Mouse (Mus musculus) embryonic facial prominence, embryonic 10.5 days (tissue): Measurements from ENCODE around the gene Homer1. TPM values are rescaled to one million over a fixed set of nuclear protein-coding genes. Genes with fewer than 3 reads are reported as not detected.

Experiments used
- DNase-seq: peaks from one replicate; pipeline ENCODE4 v3.0.0-alpha.2; 2017; ENCODE audit warnings: low spot score
- H3K27ac ChIP-seq: fragments of 300-500 bp; sonication (generic); replicated peaks from 2 replicates; pipeline ENCODE4 v1.5.1; 2016; ENCODE audit warnings: mild to moderate bottlenecking
- H3K27me3 ChIP-seq: fragments of 300-500 bp; sonication (generic); replicated peaks from 2 replicates; pipeline ENCODE4 v1.6.1; 2016; ENCODE audit warnings: low read depth, mild to moderate bottlenecking; ENCODE audit not compliant: poor library complexity, severe bottlenecking
- H3K36me3 ChIP-seq: fragments of 300-500 bp; sonication (generic); replicated peaks from 2 replicates; pipeline ENCODE4 v1.6.1; 2016; ENCODE audit warnings: mild to moderate bottlenecking, moderate library complexity
- H3K4me1 ChIP-seq: fragments of 300-500 bp; sonication (generic); 2 replicates; pipeline ENCODE4 v1.6.1; 2016
- H3K4me3 ChIP-seq: fragments of 300-500 bp; sonication (generic); 2 replicates; pipeline ENCODE4 v1.5.1; 2016; ENCODE audit warnings: mild to moderate bottlenecking, moderate library complexity
- H3K9me3 ChIP-seq: fragments of 300-500 bp; sonication (generic); 2 replicates; pipeline ENCODE4 v1.6.1; 2016; ENCODE audit warnings: mild to moderate bottlenecking
- WGBS: fragments of 180-500 bp; shearing (Covaris S2); methylation state at CpG from one replicate; pipeline ENCODE4 v1.1.7; 2016; 5-methylcytosine and 5-hydroxymethylcytosine counted together
- polyA plus RNA-seq: library from polyadenylated mRNA; unstranded; fragments of >200 nt; fragmentation: Nextera tagmentation; extraction: Ambion mirVana; gene quantifications from 2 replicates; pipeline ENCODE4 v1.2.1, GENCODE M21; 2016

Homer1 gene
- polyA plus RNA-seq, 1 experiment from 2014 or later: 8.6 TPM

DNA sequence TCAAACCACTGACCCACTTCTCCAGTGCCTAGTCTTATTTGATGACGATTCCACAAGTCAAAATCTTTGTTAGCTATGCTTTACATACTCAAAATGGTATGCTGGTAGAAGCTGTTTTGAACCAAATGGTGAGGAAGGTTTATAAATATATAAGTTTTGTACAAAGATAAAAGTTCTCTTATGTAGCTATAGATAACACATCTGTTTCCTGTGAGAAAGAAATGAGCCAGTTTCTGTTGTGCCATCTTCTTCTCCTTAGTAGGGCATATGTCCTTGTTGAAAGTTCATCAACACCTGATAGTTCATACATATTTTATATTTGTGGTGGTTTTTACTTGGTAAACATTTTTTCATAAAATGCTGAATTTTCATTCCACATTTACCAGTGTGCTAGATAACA is 45.0 kb downstream of the Homer1 start:
- no peak overlapping the region for H3K4me3 ChIP-seq
- H3K27me3 ChIP-seq: no peaks in the 10 kb centered on the region
- WGBS: 95% methylated on average over 1 of the region's 1 CpGs
- H3K9me3 ChIP-seq: no peaks in the 10 kb centered on the region
- peaks cover 22% of the 10 kb centered on the region for H3K36me3 ChIP-seq
- H3K27ac ChIP-seq: no peak overlapping the region
- no peaks in the 10 kb centered on the region for H3K4me1 ChIP-seq
- DNase-seq: no peak

DNA sequence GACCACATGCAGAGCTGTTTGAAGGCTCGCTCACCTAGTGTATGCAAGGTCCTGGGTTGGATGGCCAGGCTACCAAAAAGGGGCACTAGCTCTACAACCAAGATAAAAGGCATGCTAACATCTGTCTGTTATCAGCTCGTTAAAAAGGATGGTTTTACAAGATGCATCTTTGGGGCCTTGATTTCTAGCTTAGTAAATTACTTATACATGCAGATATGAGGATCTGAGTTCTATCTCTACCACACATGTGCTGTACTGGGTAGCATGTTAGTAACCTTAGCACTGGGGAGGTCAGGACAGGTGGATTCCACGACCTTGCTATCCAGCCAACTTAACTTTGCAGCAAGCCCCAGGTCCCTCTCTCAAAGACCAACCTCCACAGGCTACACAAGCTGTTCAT is 46.4 kb downstream of the Homer1 start:
- DNase-seq: no peak
- H3K27ac ChIP-seq: no peak overlapping the region
- H3K4me1 ChIP-seq: no peaks in the 10 kb centered on the region
- H3K36me3 ChIP-seq: peaks cover 29% of the 10 kb centered on the region
- H3K9me3 ChIP-seq: no peaks in the 10 kb centered on the region
- H3K4me3 ChIP-seq: no peak overlapping the region
- 83% methylated on average over 3 of the region's 3 CpGs for WGBS
- H3K27me3 ChIP-seq: no peaks in the 10 kb centered on the region

DNA sequence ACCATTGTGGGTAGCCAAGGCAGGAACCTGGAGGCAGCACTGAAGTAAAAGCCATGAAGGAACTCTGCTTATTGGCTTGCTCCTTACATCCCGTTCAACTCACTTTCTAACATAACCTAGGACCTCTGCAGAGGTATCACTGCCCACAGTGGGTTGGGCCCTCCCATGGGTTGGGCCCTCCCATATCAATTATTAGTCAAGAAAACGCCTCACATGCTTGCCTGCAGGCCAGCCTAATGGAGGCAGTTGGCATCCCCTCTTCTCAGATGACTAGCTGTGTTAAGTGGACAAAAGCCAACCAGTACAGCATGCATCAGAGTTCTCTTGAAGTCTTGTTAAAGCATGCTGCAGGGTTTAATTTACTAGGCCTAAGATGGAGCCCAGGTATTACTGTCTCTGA is 52.6 kb downstream of the Homer1 start:
- no peaks in the 10 kb centered on the region for H3K9me3 ChIP-seq
- peaks cover 31% of the 10 kb centered on the region for H3K36me3 ChIP-seq
- DNase-seq: no peak
- WGBS: 78% methylated on average over 2 of the region's 2 CpGs
- no peaks in the 10 kb centered on the region for H3K4me1 ChIP-seq
- no peak overlapping the region for H3K4me3 ChIP-seq
- H3K27ac ChIP-seq: no peak overlapping the region
- H3K27me3 ChIP-seq: no peaks in the 10 kb centered on the region

DNA sequence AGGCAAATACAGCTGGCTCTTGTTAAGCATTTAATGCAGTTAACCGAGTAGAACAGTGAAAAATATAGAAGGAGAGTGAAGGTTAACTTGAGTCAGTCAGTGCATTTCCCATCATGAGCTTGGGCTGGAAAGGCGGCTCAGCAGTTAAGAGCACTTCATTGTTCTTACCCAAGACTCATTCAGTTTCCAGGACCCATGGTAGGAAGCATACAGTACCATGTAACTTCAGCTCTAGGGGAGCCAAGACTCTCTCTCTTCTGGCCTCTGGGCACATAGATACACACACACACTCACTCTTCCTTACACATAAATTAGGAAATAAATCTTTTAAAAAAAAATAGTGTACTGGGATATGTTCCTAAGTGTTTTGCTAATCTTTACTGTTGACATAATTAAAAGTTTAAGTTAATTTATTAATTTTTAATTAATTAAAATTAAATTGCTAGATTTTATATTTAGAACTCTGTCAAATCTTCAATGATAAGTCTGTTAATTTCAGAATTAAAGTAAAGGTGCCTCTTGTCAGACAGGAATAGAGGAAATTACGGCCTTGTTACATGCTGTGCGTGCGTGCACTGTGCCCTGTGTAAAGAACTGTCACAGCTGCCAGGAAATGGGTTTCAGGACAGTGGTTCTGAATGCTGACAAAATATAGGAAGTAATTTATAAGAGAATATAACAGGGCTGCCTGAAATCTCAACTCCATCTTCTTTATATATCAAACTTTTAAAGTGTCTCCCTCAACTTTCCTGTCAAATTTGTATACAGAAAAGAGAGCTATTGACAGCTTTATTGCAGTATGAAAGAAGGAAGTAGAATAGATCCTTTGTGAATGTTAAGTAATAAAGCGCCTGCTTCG is 55.2 kb downstream of the Homer1 start:
- Histone ChIP-seq H3K9me3 (no peaks in the 10 kb centered on the region), H3K27me3 (no peaks in the 10 kb centered on the region), H3K4me3 (no peak overlapping the region), H3K4me1 (no peaks in the 10 kb centered on the region), H3K36me3 (peaks cover 24% of the 10 kb centered on the region), H3K27ac (no peak overlapping the region)
- 76% methylated on average over 7 of the region's 7 CpGs for WGBS
- no peak for DNase-seq

DNA sequence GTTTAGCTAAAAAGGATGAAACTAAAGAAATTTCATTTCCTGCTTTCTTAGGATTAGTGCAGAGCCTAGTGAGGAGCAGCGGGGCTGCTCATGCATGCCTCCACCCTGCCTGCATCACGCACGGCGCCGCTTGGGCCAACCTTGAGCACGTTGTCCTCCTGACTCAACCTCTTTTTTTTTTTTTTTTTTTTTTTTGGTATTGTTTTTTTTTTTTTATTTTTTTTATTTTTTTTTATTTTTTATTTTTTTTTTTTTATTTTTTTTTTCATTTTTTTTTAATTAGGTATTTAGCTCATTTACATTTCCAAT is 55.8 kb downstream of the Homer1 start:
- no peaks in the 10 kb centered on the region for H3K9me3 ChIP-seq
- no peaks in the 10 kb centered on the region for H3K27me3 ChIP-seq
- H3K27ac ChIP-seq: no peak overlapping the region
- H3K4me1 ChIP-seq: no peaks in the 10 kb centered on the region
- peaks cover 19% of the 10 kb centered on the region for H3K36me3 ChIP-seq
- WGBS: 91% methylated on average over 6 of the region's 6 CpGs
- H3K4me3 ChIP-seq: no peak overlapping the region
- no peak for DNase-seq

DNA sequence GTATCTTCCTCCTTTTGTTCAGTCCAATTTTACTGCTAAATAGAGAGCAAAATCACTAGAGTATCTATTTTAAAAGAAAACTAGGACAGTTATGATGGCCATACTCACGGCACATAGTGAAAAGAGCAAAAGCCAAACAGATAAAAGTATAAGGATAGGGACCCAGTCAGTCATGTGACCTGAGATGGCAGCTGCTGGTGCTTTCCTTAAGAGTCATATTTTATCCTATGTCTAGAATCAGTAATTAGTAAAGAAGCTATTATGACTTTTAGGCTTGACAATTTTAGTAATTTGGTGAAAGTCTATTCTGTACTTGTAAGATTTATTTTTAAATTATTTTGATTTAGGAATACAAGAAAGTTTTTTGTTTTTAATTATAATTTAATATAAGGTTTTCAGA is 59.1 kb downstream of the Homer1 start:
- Histone ChIP-seq H3K36me3 (peaks cover 9% of the 10 kb centered on the region), H3K4me3 (no peak overlapping the region), H3K27me3 (no peaks in the 10 kb centered on the region), H3K9me3 (no peaks in the 10 kb centered on the region), H3K27ac (no peak overlapping the region), H3K4me1 (no peaks in the 10 kb centered on the region)
- DNase-seq: no peak
- 94% methylated on average over 1 of the region's 1 CpGs for WGBS

DNA sequence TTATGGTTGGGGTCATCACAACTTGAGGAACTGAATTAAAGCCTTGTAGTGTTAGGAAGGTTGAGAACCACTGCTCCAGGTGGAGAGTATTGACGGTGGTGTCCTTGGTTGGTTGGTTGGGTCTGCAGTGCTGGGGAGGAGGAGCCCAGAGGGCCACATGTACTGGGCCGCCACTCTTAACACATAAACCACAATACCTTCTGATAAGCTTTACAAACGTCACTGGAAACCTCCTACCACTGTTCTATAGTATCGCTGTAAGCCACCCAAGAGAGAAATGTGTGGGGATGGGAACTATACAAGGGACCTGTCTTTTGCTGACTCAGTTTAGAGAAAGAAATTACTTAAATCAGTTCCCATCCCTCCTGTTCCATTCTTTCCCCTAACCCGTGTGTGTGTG is 68.1 kb downstream of the Homer1 start:
- WGBS: 84% methylated on average over 5 of the region's 5 CpGs
- no peak for DNase-seq
- Histone ChIP-seq H3K4me1 (no peaks in the 10 kb centered on the region), H3K4me3 (no peak overlapping the region), H3K36me3 (no peaks in the 10 kb centered on the region; the same call in 1 of the 2 replicates), H3K9me3 (no peaks in the 10 kb centered on the region), H3K27ac (no peak overlapping the region), H3K27me3 (no peaks in the 10 kb centered on the region)

DNA sequence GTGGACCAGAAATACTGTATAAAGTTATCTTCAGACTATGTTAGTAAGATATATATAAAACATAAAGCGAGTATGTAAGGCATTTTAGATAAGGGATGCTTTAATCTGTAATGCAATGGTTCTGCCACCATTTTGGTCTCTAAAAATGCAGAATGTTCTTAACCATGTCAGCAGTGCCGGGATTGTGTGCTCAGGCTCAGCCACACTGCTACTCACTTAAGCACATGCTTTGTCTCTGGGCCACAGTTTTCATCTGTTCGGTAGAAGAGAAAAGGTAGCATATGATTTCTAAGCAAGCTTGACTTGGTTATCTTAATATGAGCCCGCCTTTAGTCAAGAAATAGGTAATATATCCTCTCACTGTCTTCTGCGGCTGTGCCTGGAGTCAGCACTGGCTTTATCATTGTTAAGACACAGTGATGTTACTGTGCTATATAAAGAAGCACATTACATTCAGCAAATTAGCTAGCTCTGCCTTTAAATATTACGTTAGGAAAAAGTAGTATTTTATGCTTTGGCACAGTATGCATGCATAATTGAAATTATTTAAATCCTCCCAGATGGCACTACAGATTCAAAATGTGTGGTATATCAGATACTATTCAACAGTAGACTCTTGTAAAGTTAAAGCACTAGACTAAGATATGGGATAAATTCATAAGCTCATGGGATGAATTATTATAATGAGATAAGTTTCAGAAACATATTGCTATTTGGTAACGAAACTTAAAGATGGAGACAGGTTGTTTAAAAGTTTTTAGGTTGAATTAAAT is 69.6 kb downstream of the Homer1 start:
- Histone ChIP-seq H3K27ac (no peak overlapping the region), H3K4me3 (no peak overlapping the region), H3K9me3 (no peaks in the 10 kb centered on the region), H3K36me3 (no peaks in the 10 kb centered on the region; the same call in 1 of the 2 replicates), H3K4me1 (no peaks in the 10 kb centered on the region), H3K27me3 (no peaks in the 10 kb centered on the region)
- WGBS: 95% methylated on average over 7 of the region's 7 CpGs
- DNase-seq: no peak

DNA sequence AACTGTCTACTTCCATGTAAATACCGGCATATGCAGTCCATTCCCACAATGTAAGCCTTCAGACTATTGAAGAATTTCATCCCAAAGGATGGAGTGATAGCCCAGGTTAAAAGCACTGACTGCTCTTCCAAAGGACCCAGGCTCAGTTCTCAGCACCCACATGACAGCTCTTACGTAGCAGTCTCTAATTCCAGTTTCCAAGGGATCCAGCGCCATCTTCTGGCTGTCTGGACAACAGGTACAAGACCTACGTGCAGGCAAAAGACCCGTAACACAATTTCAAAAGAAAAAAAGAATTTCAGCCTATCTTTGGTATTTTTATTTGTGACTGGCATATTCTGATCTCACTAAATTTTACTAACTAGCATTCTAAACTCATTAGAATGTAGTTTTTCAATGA is 75.0 kb downstream of the Homer1 start:
- no peaks in the 10 kb centered on the region for H3K27me3 ChIP-seq
- no peak overlapping the region for H3K27ac ChIP-seq
- H3K4me3 ChIP-seq: no peak overlapping the region
- no peaks in the 10 kb centered on the region for H3K4me1 ChIP-seq
- 90% methylated on average over 5 of the region's 5 CpGs for WGBS
- H3K9me3 ChIP-seq: no peaks in the 10 kb centered on the region
- DNase-seq: no peak
- H3K36me3 ChIP-seq: 0 out of 2 replicates have a peak, but pooled peaks cover 6% of the 10 kb centered on the region

DNA sequence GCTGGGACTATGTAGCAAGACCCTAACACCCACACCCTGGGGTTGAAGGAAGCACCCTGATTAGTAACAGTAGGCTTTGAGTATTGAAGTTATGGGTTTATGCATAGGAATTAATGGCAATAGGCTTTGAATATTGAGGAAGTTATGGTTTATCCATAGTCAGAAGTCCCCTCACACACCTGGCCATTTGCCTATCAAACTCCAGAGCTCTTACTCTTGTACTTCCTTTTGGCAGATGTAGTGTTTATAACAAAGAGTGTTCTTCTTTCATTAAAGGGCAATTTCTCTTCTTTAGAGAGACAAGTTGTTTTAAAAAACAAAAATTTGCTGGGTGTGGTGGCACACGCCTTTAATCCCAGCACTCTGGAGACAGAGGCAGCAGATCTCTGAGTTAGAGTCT is 79.1 kb downstream of the Homer1 start:
- 94% methylated on average over 1 of the region's 1 CpGs for WGBS
- Histone ChIP-seq H3K36me3 (0 out of 2 replicates have a peak, but pooled peaks cover 6% of the 10 kb centered on the region), H3K27ac (no peak overlapping the region), H3K4me1 (no peaks in the 10 kb centered on the region), H3K9me3 (no peaks in the 10 kb centered on the region), H3K4me3 (no peak overlapping the region), H3K27me3 (no peaks in the 10 kb centered on the region)
- DNase-seq: no peak

DNA sequence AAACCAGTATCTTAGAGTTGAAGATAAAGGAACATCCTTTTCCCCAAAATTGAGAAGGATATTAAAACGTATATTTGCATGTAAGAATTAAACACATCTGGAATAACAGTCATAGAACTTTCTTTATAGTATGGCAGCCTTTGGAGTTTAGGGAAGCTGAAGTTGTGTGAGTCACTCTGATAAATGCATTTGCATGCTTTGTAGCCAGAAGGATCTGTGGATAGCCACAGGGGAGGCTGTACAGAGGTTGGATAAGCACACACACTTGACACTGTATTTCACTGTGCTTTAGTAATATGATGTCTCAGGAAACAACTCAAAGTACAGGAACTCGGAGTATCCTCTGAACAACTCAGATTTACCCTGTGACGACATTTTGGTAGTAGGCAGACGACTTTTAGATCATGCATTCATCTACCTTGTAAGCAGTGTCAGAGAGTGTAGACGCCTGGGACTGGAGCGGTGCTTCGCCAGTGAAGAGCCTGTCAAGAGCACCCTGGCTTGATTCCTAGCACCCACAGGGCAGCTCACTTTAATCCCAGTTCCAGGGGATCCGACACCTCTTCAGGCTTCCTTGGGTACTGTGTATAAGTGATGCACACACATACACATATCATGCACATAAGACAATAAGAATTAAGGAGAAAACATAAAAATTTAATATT is 81.1 kb downstream of the Homer1 start:
- no peak overlapping the region for H3K27ac ChIP-seq
- H3K4me1 ChIP-seq: no peaks in the 10 kb centered on the region
- no peaks in the 10 kb centered on the region for H3K36me3 ChIP-seq
- no peaks in the 10 kb centered on the region for H3K27me3 ChIP-seq
- whole genome bisulfite sequencing: 91% methylated on average over 8 of the region's 8 CpGs
- H3K4me3 ChIP-seq: no peak overlapping the region
- no peaks in the 10 kb centered on the region for H3K9me3 ChIP-seq
- DNase-seq: no peak

DNA sequence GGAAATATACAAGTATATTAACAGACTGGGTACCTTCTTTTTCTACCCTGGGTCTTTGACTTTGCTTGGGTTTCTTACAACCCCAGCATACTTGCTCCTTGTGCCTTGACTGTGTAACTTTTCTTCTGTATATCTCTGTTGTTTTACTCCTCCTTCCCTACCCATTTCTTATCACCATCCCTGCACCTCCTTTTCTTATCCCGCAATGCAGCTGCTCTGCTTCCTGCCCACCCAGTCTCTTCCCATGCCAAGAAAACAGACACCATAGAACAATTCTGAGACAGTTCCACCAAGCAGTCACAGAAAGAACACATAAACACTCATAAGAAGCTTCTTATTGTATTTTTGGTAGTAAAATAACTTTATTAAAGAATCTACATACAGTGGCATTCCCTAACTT is 81.9 kb downstream of the Homer1 start:
- WGBS: 85% methylated on average over 1 of the region's 1 CpGs
- Histone ChIP-seq H3K4me1 (no peaks in the 10 kb centered on the region), H3K9me3 (no peaks in the 10 kb centered on the region), H3K27ac (no peak overlapping the region), H3K27me3 (no peaks in the 10 kb centered on the region), H3K4me3 (no peak overlapping the region), H3K36me3 (no peaks in the 10 kb centered on the region)
- DNase-seq: no peak
